Mouse (Mus musculus): ENCODE measurements at regions not wholly inside any gene's neighbourhood (a gene's known extent, or its start where the extent isn't known, plus 50 kb on each side); places are given as distances from the start of the nearest gene placed in this dataset.
A peak's percentile ranks its signal among the peaks of the same experiment; 100 is the strongest.

GRCm38 (mm10) chr4:7228980-7229379 lies 1009.9 kb downstream of the Car8 start:
- peak; percentile 9 for DNase-seq (ENCODE audit: low spot score)

GRCm38 (mm10) chr4:7222922-7223321 lies 1015.9 kb downstream of the Car8 start:
- no peak for DNase-seq (ENCODE audit: low spot score)

GRCm38 (mm10) chr4:7220426-7220825 lies 1018.4 kb downstream of the Car8 start:
- no peak for DNase-seq (ENCODE audit: low spot score)

- DNase-seq (ENCODE audit: low spot score): no peak
Observed at GRCm38 (mm10) chr4:7215048-7216030, 1023.5 kb downstream of the Car8 start.

- DNase-seq (ENCODE audit: low spot score): no peak
Observed at GRCm38 (mm10) chr4:7206987-7207386, 1031.9 kb downstream of the Car8 start.

DNA sequence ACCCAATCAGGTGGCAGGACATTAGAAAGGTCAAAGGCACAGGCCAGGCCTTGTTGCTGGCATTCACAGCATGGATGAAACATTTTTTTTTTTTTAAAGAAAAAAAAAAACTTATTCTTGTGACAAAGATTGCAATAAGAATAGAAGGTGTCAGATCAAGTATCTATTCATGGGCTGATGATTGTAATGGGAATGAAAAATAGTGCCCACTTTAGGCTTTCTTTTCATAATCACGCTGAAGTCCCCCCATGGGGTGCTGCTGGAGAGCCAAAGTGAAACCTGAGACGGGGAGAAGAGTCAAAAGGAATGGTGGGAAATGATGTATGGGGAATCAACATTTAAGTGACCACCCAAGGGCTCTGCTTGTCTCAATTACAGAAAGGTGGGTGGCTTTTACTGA lies 1037.0 kb downstream of the Car8 start:
- DNase-seq (ENCODE audit: low spot score): no peak

DNA sequence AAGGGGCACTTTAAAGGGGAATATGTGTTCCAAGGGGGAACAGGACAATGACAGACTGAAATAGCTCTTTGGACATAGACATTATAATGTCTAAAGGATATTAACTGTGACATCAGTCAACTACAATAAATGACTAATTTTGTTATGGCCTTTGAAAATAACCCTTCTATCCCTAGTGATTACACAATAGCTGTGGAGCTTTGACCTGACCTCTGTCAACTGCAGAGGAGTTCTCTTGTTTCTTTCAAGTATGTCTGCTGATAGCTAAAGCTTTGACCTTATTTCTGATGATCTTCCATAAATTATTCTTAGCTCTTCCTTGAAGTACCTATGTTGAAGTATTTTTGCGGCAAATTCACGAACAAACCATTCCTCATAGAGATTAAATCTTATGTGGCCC lies 1038.9 kb downstream of the Car8 start:
- no peak for DNase-seq (ENCODE audit: low spot score)

DNA sequence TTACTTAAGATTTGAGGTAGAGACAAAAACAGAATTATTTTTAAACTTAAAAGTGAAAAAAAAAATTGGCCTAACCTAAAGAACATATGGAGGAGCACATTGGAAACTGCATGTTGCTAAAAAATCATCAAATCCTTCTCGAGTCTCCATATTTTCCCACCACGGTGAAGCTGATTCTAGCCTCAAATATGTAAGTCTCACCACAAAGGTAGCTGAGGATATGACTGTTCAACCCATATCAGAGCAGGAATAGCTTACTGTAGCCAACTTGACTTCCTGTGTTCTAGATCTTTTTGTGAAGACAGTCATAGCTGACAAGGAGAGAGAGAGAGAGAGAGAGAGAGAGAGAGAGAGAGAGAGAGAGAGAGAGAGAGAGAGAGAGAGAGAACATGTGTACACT lies 1039.8 kb downstream of the Car8 start:
- peak; percentile 36 for DNase-seq (ENCODE audit: low spot score)

DNA sequence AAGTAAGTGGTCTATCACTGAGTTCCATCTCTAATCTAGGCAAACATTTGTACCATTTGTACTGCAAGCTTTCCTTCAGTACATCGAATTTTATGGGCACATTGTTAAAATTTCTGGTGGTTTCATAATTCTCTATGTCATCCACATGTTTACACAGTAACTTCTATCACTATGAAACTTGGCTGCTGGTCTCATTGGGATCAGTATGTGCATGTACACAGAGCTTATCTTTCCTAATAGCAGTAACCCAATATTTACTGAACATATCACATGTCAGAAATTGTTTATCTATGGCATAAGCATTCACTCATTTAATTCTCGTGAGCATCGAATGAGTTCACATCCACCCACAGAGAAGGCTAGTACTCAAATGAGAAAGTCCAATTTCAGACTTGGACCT lies 1042.3 kb downstream of the Car8 start:
- no peak for DNase-seq (ENCODE audit: low spot score)

DNA sequence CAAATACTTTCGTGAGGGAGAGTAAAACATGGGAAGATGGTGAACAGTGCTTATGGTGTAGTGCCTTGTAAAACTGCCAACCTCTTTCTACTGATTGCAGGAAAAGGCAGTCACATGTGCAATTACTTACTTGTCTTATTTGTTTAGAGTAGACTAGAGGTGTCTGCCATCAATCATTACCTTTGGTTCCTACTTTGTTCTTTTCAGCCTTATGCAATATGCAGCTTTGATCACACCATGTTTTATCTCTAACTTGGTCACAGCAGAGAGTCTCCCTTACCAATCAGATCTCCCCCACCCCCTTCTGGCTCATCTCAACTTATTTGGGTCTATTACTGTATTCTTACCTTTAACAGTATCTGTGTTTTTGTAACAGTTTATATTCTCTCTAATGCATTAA lies 1043.2 kb downstream of the Car8 start:
- no peak for DNase-seq (ENCODE audit: low spot score)

DNA sequence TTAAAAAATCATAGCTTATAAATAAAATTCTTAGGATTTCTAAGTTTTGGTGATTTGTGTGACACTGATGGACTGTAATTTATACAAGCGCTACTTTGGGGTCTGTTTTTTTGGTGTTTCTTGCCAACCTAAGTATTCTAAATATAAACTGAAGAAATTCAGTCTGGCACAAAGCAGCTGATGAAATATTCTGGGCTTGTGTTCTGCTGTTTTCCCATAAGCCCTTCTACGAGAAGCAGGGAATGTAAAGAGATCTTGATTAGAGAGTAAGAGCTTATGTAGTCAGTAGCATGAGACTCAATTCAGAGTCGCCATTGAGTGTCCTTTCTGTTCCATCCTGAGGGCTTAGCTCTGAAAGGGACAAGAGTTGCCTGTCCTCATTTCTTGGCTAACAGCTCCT lies 1046.9 kb downstream of the Car8 start:
- DNase-seq (ENCODE audit: low spot score): no peak

DNA sequence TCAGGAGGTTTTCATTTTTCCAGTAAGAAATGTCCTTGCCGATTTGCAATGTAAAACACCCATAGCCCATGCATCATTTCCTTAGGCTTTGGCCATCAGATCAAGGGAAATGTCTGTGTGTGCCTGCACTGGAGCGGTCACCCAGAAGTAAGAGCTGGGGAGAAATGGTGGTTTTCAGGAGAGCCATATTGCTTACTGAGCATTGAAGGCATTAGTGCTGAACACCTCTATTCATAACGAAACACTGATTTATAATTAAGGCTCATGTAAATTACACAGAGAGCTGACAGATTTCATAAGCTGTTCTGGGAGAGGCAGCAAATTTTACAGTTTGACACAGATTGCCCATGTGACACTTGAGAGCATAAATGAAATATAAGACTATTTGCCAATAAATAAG lies 1047.6 kb downstream of the Car8 start:
- no peak for DNase-seq (ENCODE audit: low spot score)

DNA sequence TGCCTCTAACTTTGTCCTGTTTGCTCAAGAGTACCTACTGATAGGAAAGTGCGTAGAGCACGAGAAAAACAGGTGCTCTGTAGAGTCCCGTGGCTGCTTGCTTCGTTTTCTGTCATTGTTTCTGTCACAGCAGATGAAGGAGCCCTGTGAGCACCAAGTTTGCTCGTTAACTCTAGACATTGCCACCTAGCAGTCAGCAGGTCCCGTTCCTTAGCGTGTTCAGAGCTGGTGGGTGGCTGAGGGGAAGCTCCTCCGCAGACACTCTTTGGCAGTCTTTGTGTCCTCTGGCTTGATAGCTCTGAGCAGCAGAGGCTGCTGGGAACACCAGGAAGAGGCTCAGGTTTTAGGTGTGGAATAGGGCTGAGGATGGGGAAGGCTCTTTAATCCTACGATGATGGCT lies 1063.8 kb downstream of the Car8 start:
- DNase-seq (ENCODE audit: low spot score): no peak

DNA sequence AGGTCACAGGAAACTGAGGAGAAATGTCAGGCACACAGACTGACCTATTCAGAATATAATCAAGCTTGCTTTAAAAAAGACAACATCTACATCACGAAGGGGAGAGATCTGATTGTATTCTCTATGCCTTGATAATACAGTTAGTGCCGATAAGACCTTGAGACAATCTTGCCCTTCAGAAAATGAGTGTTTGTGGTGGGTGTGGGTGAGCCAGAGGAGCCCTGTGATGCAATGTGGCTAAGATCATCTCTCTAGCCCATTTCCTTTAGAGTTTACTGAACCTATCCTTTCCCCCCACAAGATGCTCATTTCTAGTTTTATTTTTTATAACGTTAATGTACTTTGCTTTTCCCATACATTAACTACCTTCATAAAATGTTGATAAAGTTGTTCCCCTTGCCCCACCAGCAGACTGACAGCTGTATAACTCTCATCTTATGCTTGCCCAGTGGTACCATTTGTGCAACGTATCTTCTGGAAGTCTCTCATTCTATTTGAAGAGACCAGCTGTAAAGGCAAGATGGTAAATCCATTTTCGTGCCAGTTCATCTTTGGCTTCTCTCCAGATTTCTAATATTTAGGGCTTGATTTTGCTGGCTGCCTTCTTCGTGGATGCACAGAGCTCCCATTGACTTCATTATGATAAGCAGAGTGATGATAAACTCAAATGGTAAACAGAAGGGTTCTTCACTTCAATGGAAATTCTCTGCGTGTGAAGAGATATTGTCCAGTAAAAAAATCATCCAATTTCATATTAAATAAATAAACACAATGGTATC lies 1066.1 kb downstream of the Car8 start:
- no peak for DNase-seq (ENCODE audit: low spot score)

- DNase-seq (ENCODE audit: low spot score): no peak
Observed at GRCm38 (mm10) chr4:7171637-7172417, 1067.0 kb downstream of the Car8 start.

GRCm38 (mm10) chr4:7161411-7161810 lies 1077.4 kb downstream of the Car8 start:
- no peak for DNase-seq (ENCODE audit: low spot score)

DNA sequence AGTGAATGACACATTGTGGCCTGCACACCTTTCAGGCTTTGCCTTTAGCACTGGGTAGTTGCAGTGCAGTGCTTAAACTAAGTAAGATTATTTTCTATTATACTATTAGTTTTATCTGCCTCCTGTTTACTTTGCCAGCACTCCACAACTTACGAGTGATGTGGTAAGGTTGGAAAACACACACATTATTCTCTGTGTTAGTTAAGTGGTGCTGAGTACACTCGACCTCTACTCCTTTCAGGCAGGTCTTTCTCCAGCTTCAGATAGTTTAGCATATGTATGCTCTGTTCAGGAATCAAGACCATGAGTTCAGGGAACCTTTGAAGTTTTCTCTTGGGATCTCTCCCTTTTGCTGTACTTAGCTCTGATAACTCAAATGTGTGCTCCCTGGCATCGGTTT lies 1081.0 kb downstream of the Car8 start:
- no peak for DNase-seq (ENCODE audit: low spot score)

GRCm38 (mm10) chr4:7154256-7154655 lies 1084.6 kb downstream of the Car8 start:
- DNase-seq (ENCODE audit: low spot score): no peak

DNA sequence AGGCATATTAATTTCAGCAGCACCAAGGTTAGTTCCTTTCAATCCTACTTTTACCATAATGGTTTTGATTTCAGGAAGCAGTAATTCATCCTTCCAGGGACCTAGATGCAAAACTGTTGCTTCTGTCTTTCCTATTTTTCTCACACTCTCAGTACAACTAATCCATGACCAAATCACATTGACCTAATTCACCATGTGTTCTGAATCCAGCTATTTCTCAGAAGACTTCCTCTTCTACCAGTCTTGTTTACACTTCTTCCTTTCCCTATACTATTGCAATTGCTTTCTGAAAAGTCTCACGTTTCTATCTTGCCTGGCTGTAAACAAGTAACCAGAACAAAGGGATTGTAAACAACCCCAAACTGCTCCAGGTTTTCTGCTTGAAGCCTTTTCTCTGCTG lies 1085.0 kb downstream of the Car8 start:
- DNase-seq (ENCODE audit: low spot score): no peak

DNA sequence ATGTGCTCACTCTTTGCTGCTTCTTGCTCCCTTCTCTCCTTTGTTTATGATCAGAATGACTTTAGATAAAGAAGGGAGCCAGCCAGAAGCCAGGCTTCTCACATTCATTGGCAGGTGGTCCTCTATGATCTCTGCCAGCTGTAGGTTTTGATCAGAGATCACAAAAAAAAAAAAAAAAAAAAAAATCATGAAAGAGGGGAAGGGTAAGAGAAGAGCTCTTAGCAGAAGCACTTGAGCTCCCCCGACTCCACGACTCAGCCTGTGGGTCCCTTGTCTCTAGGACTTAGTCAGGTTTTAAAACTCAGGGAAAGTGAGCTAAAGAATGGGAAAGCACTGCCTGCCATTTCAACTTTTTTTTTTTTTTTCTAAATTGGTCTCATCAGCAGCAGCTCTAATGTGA lies 1093.1 kb downstream of the Car8 start:
- DNase-seq (ENCODE audit: low spot score): no peak

- no peak for DNase-seq (ENCODE audit: low spot score)
Observed at GRCm38 (mm10) chr4:7144215-7144614, 1094.6 kb downstream of the Car8 start.

GRCm38 (mm10) chr4:7143676-7144075 lies 1095.2 kb downstream of the Car8 start:
- DNase-seq (ENCODE audit: low spot score): no peak

Measured in left cerebral cortex, adult 11 months (tissue).